Mouse (Mus musculus) liver, postnatal 0 days (tissue): ENCODE results near the gene Aadat. TPM values are rescaled to one million over a fixed set of nuclear protein-coding genes. Genes with fewer than 3 reads are reported as not detected.
A peak's percentile ranks its signal among the peaks of the same experiment; 100 is the strongest.
"Not testable (repeated sequence)": the region's sequence is repeated elsewhere in the genome, so short reads cannot be mapped to it uniquely, and the experiment has no call there.

Source experiments
- ATAC-seq: fragments of 200-750 bp; cut with Nextera tagmentation; 2 replicates; pipeline ENCODE4 v1.8.0; 2017; ENCODE audit warnings: mild to moderate bottlenecking, moderate library complexity
- DNase-seq: peaks from one replicate; pipeline ENCODE4 v3.0.0-alpha.2; 2016
- H3K27ac ChIP-seq: fragments of 300-500 bp; sonication (generic); 2 replicates; pipeline ENCODE4 v1.5.1; 2014; ENCODE audit warnings: antibody characterized with exemption, moderate library complexity, mild to moderate bottlenecking, low read depth
- H3K27me3 ChIP-seq: fragments of 300-500 bp; sonication (generic); 2 replicates; pipeline ENCODE4 v1.6.1; 2014; ENCODE audit warnings: low read length, control low read depth, mixed read lengths; ENCODE audit not compliant: insufficient read depth
- H3K36me3 ChIP-seq: fragments of 300-500 bp; sonication (generic); replicated peaks from 2 replicates; pipeline ENCODE4 v1.6.1; 2014; ENCODE audit warnings: mild to moderate bottlenecking, control low read depth, low read length, moderate library complexity, mixed read lengths; ENCODE audit not compliant: insufficient read depth
- H3K4me1 ChIP-seq: fragments of 300-500 bp; sonication (generic); 2 replicates; pipeline ENCODE4 v1.6.1; 2014; ENCODE audit warnings: antibody characterized with exemption, mild to moderate bottlenecking, control low read depth; ENCODE audit not compliant: insufficient read depth
- H3K4me2 ChIP-seq: fragments of 300-500 bp; sonication (generic); 2 replicates; pipeline ENCODE4 v1.6.1; 2014; ENCODE audit warnings: low read depth, mild to moderate bottlenecking, low read length, moderate library complexity, mixed read lengths
- H3K4me3 ChIP-seq: fragments of 300-500 bp; sonication (generic); 2 replicates; pipeline ENCODE4 v1.5.1; 2014; ENCODE audit warnings: low read depth, low read length
- H3K9ac ChIP-seq: fragments of 300-500 bp; sonication (generic); replicated peaks from 2 replicates; pipeline ENCODE4 v1.6.1; 2014; ENCODE audit warnings: mild to moderate bottlenecking, moderate library complexity
- H3K9me3 ChIP-seq: fragments of 300-500 bp; sonication (generic); 2 replicates; pipeline ENCODE4 v1.6.1; 2016; ENCODE audit warnings: mild to moderate bottlenecking, control low read depth, low read length, mixed read lengths
- CTCF ChIP-seq: sonication (generic); IDR thresholded peaks from 2 replicates; pipeline ENCODE4 v1.5.1; 2016; ENCODE audit warnings: antibody characterized with exemption, low read depth
- EP300 ChIP-seq: IDR thresholded peaks from 2 replicates; pipeline ENCODE4 v1.6.1; 2016; ENCODE audit warnings: antibody characterized with exemption, low read depth, mild to moderate bottlenecking
- WGBS: fragments of 180-500 bp; shearing (Covaris S2); extraction: QIAGEN DNeasy Blood & Tissue Kit; methylation state at CpG from one replicate; pipeline ENCODE4 v1.1.7; 2014; ENCODE audit not compliant: insufficient replicate concordance; 5-methylcytosine and 5-hydroxymethylcytosine counted together
- polyA plus RNA-seq: library from polyadenylated mRNA; unstranded; fragments of >200 nt; fragmentation: Nextera tagmentation; extraction: Ambion mirVana; gene quantifications from 2 replicates; pipeline ENCODE4 v1.2.1, GENCODE M21; 2015

Aadat gene
- 51.6 and 57.7 TPM in 2 replicates for polyA plus RNA-seq

GRCm38 (mm10) chr8:60505653-60506521 lies at the start of gene Aadat:
Gene Aadat (plus strand): TSS chr8:60505932.
- TF ChIP-seq EP300 (peak; percentile 61; the same call in 1 of the 2 replicates), CTCF (peak; percentile 84)
- Histone ChIP-seq H3K4me3 (peak within 1 kb of the TSS; percentile 34), H3K4me2 (peak within 1 kb of the TSS; percentile 66), H3K4me1 (no peaks in the 10 kb centered on the region), H3K36me3 (no peaks in the 10 kb centered on the region), H3K27me3 (no peaks in the 10 kb centered on the region), H3K9ac (peak within 1 kb of the TSS; percentile 23; the same call in 1 of the 2 replicates), H3K27ac (peak within 1 kb of the TSS; percentile 91), H3K9me3 (no peaks in the 10 kb centered on the region)
- DNase-seq (peak; percentile 77), ATAC-seq (peak; percentile 99)
- WGBS: 1% methylated on average over 25 of the region's 25 CpGs

- TF ChIP-seq CTCF (peak; percentile 80), EP300 (no peak)
- Histone ChIP-seq H3K9me3 (no peaks in the 10 kb centered on the region), H3K4me3 (no peak overlapping the region), H3K27ac (no peak overlapping the region), H3K36me3 (no peaks in the 10 kb centered on the region), H3K4me2 (no peak overlapping the region), H3K27me3 (no peaks in the 10 kb centered on the region), H3K4me1 (no peaks in the 10 kb centered on the region), H3K9ac (no peak overlapping the region)
- DNase-seq: peak; percentile 65
- ATAC-seq: no peak
- 37% methylated on average over 15 of the region's 15 CpGs for WGBS
Observed at GRCm38 (mm10) chr8:60466686-60467335, 38.9 kb upstream of the Aadat start.

- no peaks in the 10 kb centered on the region for H3K9me3 ChIP-seq
- TF ChIP-seq EP300 (no peak), CTCF (no peak)
- H3K4me3 ChIP-seq: no peak overlapping the region
- no peak overlapping the region for H3K4me2 ChIP-seq
- no peak overlapping the region for H3K9ac ChIP-seq
- no peaks in the 10 kb centered on the region for H3K27me3 ChIP-seq
- ATAC-seq (no peak), DNase-seq (no peak)
- H3K4me1 ChIP-seq: no peaks in the 10 kb centered on the region
- no peaks in the 10 kb centered on the region for H3K36me3 ChIP-seq
- no peak overlapping the region for H3K27ac ChIP-seq
- WGBS: 70% methylated on average over 2 of the region's 2 CpGs
Observed at GRCm38 (mm10) chr8:60490147-60490546, 15.6 kb upstream of the Aadat start.

DNA sequence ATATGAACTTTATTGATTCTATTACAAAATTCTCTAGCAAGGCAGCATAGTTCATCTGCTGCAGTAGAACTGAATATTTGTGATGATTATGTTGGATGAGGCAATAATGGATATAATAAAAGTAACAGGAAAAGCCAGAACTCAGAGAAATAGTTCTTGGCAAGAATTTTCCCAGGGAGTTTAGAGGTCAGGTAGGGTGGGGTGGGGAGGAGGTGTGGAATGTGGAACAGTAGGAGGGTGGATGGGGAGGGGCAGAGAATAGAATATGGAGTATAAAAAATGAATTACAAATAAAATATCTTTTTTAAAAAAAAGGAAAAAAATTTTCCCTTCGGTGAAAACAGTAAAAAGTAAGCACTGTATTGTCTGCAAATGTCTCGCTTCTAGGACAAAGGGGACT lies 13.9 kb upstream of the Aadat start:
- no peak for TF ChIP-seq EP300
- TF ChIP-seq CTCF: no peak
- DNase-seq: no peak
- no peak overlapping the region for H3K9ac ChIP-seq
- no peaks in the 10 kb centered on the region for H3K4me1 ChIP-seq
- no peak overlapping the region for H3K4me2 ChIP-seq
- H3K9me3 ChIP-seq: no peaks in the 10 kb centered on the region
- H3K27me3 ChIP-seq: no peaks in the 10 kb centered on the region
- no peaks in the 10 kb centered on the region for H3K36me3 ChIP-seq
- no peak overlapping the region for H3K4me3 ChIP-seq
- 77% methylated on average over 2 of the region's 2 CpGs for WGBS
- no peak for ATAC-seq
- H3K27ac ChIP-seq: no peak overlapping the region

- Histone ChIP-seq H3K4me1 (no peaks in the 10 kb centered on the region), H3K4me3 (no peak overlapping the region), H3K9ac (no peak overlapping the region), H3K27ac (no peak overlapping the region), H3K27me3 (no peaks in the 10 kb centered on the region), H3K4me2 (no peak overlapping the region), H3K9me3 (no peaks in the 10 kb centered on the region), H3K36me3 (no peaks in the 10 kb centered on the region)
- no peak for TF ChIP-seq CTCF
- TF ChIP-seq EP300: no peak
- ATAC-seq (no peak), DNase-seq (no peak)
- 45% methylated on average over 3 of the region's 3 CpGs for WGBS
Observed at GRCm38 (mm10) chr8:60492471-60492870, 13.3 kb upstream of the Aadat start.

GRCm38 (mm10) chr8:60494606-60495005 lies 11.1 kb upstream of the Aadat start:
- WGBS: 77% methylated on average over 11 of the region's 11 CpGs
- no peak for ATAC-seq
- Histone ChIP-seq H3K27me3 (no peaks in the 10 kb centered on the region), H3K9ac (no peak overlapping the region), H3K9me3 (no peaks in the 10 kb centered on the region), H3K4me1 (no peaks in the 10 kb centered on the region), H3K4me2 (no peak overlapping the region), H3K4me3 (no peak overlapping the region), H3K27ac (no peak overlapping the region), H3K36me3 (no peaks in the 10 kb centered on the region)
- TF ChIP-seq EP300 (no peak), CTCF (no peak)
- DNase-seq: no peak

- H3K9me3 ChIP-seq, DNase-seq: not testable (repeated sequence)
- WGBS: 62% methylated on average over 2 of the region's 2 CpGs
Observed at GRCm38 (mm10) chr8:60495046-60495445, 10.7 kb upstream of the Aadat start.

More at GRCm38 (mm10) chr8:60495046-60495445, 10.7 kb upstream of the Aadat start:
- H3K27ac ChIP-seq, H3K36me3 ChIP-seq, H3K9ac ChIP-seq, ATAC-seq, H3K27me3 ChIP-seq, H3K4me1 ChIP-seq, H3K4me3 ChIP-seq, H3K4me2 ChIP-seq: not testable (repeated sequence)
